Mouse (Mus musculus): ENCODE results near the gene H2-Aa. TPM values are rescaled to one million over a fixed set of nuclear protein-coding genes. Genes with fewer than 3 reads are reported as not detected.

H2-Aa gene
- 183 and 216 TPM in 2 replicates for polyA plus RNA-seq (2012; rRNA removed)

GRCm38 (mm10) chr17:34287648-34288047 lies at the start of gene H2-Aa:
TSS of gene H2-Aa (minus strand) at chr17:34287823.

GRCm38 (mm10) chr17:34325436-34325835 lies 37.8 kb upstream of the H2-Aa start, which contains the start of gene H2-Eb2:
TSS of gene H2-Eb2 (plus strand) at chr17:34325665.

GRCm38 (mm10) chr17:34305380-34306030 lies 17.9 kb upstream of the H2-Aa start, which contains the start of gene H2-Eb1:
TSS of gene H2-Eb1 (plus strand) at chr17:34305867.

DNA sequence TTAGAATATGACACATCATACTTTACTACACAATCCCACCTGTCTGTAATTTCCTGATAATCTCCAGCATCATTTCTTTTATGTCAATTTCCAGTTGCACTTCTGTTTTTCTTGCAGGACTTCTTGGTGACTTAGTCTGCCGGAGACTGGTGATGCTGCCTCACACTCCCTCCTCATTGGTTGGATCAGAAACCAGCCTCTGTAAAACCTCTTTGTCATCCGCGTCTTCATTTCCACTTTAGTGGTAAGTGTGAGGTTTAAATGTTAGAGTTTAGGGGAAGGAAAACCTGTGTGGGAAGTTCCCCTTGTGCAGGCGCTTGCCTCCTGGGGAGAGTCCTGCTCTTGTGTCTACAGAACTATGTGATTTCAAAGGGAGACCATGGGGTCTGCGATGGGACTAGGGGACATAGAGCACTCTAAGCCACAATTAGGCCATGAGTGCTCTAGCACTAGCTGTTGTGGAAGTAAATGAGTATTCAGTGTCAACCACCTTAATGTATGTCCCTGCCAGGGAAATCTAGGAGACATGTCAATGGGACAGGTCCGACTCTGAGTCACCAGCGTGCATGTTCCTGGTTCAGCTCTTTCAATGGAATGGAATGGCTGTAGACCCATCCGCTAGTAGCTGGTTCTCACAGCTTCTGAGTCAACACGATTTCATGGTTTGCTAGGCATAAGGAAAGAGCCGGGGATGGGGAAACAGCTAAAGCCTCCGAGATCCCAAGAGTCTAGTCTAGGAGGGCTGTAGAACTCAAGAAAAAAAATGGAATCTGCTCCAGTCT lies 29.8 kb downstream of the H2-Aa start, which contains the start of gene H2-Ab1:
Gene H2-Ab1, plus strand, starts transcription at position 96 of the 782 bp plus-strand sequence.

GRCm38 (mm10) chr17:34238706-34239105 lies 48.9 kb downstream of the H2-Aa start, which contains the start of gene H2-Ob:
TSS of gene H2-Ob (plus strand) at chr17:34238903.

Other genes starting within 250 kb of the H2-Aa start
- 1.3 and 1.8 TPM in 2 replicates for gene Col11a2, start 248.4 kb downstream of the H2-Aa start, polyA plus RNA-seq (2012; rRNA removed)
- 8.8 and 10.4 TPM in 2 replicates for gene H2-Oa, start 195.5 kb downstream of the H2-Aa start, polyA plus RNA-seq (2012; rRNA removed)
- gene H2-DMa, start 168.3 kb downstream of the H2-Aa start, polyA plus RNA-seq (2012; rRNA removed): 33.6 and 41.0 TPM in 2 replicates
- gene Brd2, start 165.2 kb downstream of the H2-Aa start, polyA plus RNA-seq (2012; rRNA removed): 82.1 and 90.7 TPM in 2 replicates
- 18.1 and 19.6 TPM in 2 replicates for gene H2-DMb2, start 144.5 kb downstream of the H2-Aa start, polyA plus RNA-seq (2012; rRNA removed)
- gene H2-DMb1, start 134.8 kb downstream of the H2-Aa start, polyA plus RNA-seq (2012; rRNA removed): 38.9 and 63.4 TPM in 2 replicates
- gene Tap1, start 100.3 kb downstream of the H2-Aa start, polyA plus RNA-seq (2012; rRNA removed): 27.1 and 29.4 TPM in 2 replicates
- gene Psmb9, start 100.1 kb downstream of the H2-Aa start, polyA plus RNA-seq (2012; rRNA removed): 46.3 and 67.5 TPM in 2 replicates
- 54.9 and 80.3 TPM in 2 replicates for gene Psmb8, start 90.1 kb downstream of the H2-Aa start, polyA plus RNA-seq (2012; rRNA removed)
- 37.1 and 41.0 TPM in 2 replicates for gene Tap2, start 84.3 kb downstream of the H2-Aa start, polyA plus RNA-seq (2012; rRNA removed)
- 6.4 and 7.8 TPM in 2 replicates for gene H2-Ob, start 48.9 kb downstream of the H2-Aa start, polyA plus RNA-seq (2012; rRNA removed)
- gene H2-Ab1, start 30.1 kb downstream of the H2-Aa start, polyA plus RNA-seq (2012; rRNA removed): 668 and 781 TPM in 2 replicates
- gene H2-Eb1, start 18.0 kb upstream of the H2-Aa start, polyA plus RNA-seq (2012; rRNA removed): 135 and 141 TPM in 2 replicates
- gene H2-Eb2, start 37.8 kb upstream of the H2-Aa start, polyA plus RNA-seq (2012; rRNA removed): 0.58 and 0.68 TPM in 2 replicates
- gene Btnl2, start 67.0 kb upstream of the H2-Aa start, polyA plus RNA-seq (2012; rRNA removed): 2.4 and 4.6 TPM in 2 replicates
- 21.4 and 24.2 TPM in 2 replicates for gene Btnl1, start 89.3 kb upstream of the H2-Aa start, polyA plus RNA-seq (2012; rRNA removed)
- gene BC051142, start 111.0 kb upstream of the H2-Aa start, polyA plus RNA-seq (2012; rRNA removed): 0.16 and 0.50 TPM in 2 replicates
- 30.1 and 33.4 TPM in 2 replicates for gene Btnl4, start 189.5 kb upstream of the H2-Aa start, polyA plus RNA-seq (2012; rRNA removed)
- 19.2 and 24.2 TPM in 2 replicates for gene Btnl6, start 229.5 kb upstream of the H2-Aa start, polyA plus RNA-seq (2012; rRNA removed)

All from colon, adult 2 months (tissue).